8 mouse cellular contexts compared by ENCODE assay signal in the genomic region with DNA sequence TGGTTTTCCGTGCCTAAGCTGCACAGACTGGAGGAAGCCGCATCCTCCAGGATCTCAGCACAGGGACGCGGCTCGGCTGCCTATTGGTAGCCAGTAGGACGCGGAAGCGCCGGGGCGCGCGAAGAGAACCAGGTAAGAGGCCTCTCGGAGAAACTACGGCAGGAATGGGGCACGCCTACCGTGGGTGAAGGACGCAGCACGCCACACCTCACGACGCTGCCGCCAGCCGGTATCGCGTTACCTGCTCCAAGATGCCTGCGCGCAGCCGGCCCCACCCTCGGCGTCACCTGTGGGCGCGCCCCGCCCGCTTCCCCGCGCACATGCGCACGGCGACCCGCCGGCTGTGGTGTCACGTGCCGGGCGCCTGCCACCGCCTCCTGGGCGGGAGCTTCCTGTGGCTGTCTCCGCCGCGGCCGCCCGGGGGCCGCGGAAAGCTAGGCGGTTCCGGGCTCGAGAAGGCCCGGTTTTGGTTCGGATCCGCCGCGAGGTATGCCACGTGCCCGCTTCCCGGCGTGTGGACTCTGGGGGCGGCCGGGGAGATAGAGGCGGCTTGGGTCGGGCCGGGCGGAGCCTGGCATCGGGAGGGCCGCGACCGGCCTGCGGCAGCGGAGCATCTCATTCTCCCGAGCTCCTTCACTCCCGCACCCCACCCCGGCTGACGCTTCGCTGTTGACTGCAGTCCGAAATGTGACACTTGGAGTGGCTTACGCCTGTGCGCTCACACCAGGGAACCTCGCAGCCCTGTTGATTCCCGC. TPM values are rescaled to one million over a fixed set of nuclear protein-coding genes. Genes with fewer than 3 reads are reported as not detected.
A peak's percentile ranks its signal among the peaks of the same experiment; 100 is the strongest.
DNase-seq lines count a peak whose midpoint lies in the region; ATAC-seq lines count a peak whose summit lies in the region.

TSS of gene Cc2d1b (plus strand) at position 354 of the 755 bp plus-strand sequence.

- no peaks in the 10 kb centered on the region for H3K9me3 ChIP-seq in embryonic facial prominence, embryonic 13.5 days
- no peaks in the 10 kb centered on the region for H3K9me3 ChIP-seq in limb, embryonic 13.5 days
- no peaks in the 10 kb centered on the region for H3K9me3 ChIP-seq in midbrain, embryonic 16.5 days (replicated peaks; ENCODE audit: control insufficient read depth, low read length, poor library complexity, severe bottlenecking)

- WGBS in embryonic facial prominence, embryonic 13.5 days, result under 1% methylated on average over 86 of the region's 86 CpGs
- WGBS in limb, embryonic 13.5 days, result under 1% methylated on average over 86 of the region's 86 CpGs
- WGBS in midbrain, embryonic 16.5 days, result under 1% methylated on average over 80 of the region's 86 CpGs

- peak within 1 kb of the TSS; percentile 95 for H3K27ac ChIP-seq in embryonic facial prominence, embryonic 13.5 days
- H3K27ac ChIP-seq in limb, embryonic 13.5 days, result peak within 1 kb of the TSS; percentile 92
- H3K27ac ChIP-seq in midbrain, embryonic 16.5 days (ENCODE audit: low read length), result peak within 1 kb of the TSS; percentile 93

- H3K36me3 ChIP-seq in embryonic facial prominence, embryonic 13.5 days, result peaks cover 16% of the 10 kb centered on the region
- H3K36me3 ChIP-seq in limb, embryonic 13.5 days, result peaks cover 18% of the 10 kb centered on the region
- peaks cover 1% of the 10 kb centered on the region; the same call in 1 of the 2 replicates for H3K36me3 ChIP-seq in midbrain, embryonic 16.5 days (ENCODE audit: control insufficient read depth, insufficient read depth, low read length)

- peaks cover 16% of the 10 kb centered on the region for H3K4me1 ChIP-seq in embryonic facial prominence, embryonic 13.5 days
- peaks cover 15% of the 10 kb centered on the region for H3K4me1 ChIP-seq in limb, embryonic 13.5 days
- peaks cover 14% of the 10 kb centered on the region for H3K4me1 ChIP-seq in midbrain, embryonic 16.5 days (ENCODE audit: control insufficient read depth, insufficient read depth, low read length)

- peak within 1 kb of the TSS; percentile 71 for H3K4me3 ChIP-seq in embryonic facial prominence, embryonic 13.5 days
- H3K4me3 ChIP-seq in limb, embryonic 13.5 days, result peak within 1 kb of the TSS; percentile 78
- peak within 1 kb of the TSS; percentile 68 for H3K4me3 ChIP-seq in midbrain, embryonic 16.5 days (ENCODE audit: low read depth, low read length)

- H3K27me3 ChIP-seq in embryonic facial prominence, embryonic 13.5 days, result no peaks in the 10 kb centered on the region
- H3K27me3 ChIP-seq in limb, embryonic 13.5 days, result no peaks in the 10 kb centered on the region
- no peaks in the 10 kb centered on the region for H3K27me3 ChIP-seq in midbrain, embryonic 16.5 days (ENCODE audit: control insufficient read depth, insufficient read depth, low read depth, low read length)

- peak; percentile 93 for ATAC-seq in embryonic facial prominence, embryonic 13.5 days (ENCODE audit: insufficient number of reproducible peaks, insufficient read depth, low FRiP score, low TSS enrichment, low read depth)
- peak; percentile 95 for ATAC-seq in limb, embryonic 13.5 days (ENCODE audit: low FRiP score, low read depth)
- ATAC-seq in midbrain, embryonic 16.5 days, result peak; percentile 94

- peak within 1 kb of the TSS; percentile 88 for H3K9ac ChIP-seq in embryonic facial prominence, embryonic 13.5 days
- peak within 1 kb of the TSS; percentile 95 for H3K9ac ChIP-seq in limb, embryonic 13.5 days
- H3K9ac ChIP-seq in midbrain, embryonic 16.5 days (ENCODE audit: low read depth, low read length), result peak within 1 kb of the TSS; percentile 93

- H3K4me2 ChIP-seq in embryonic facial prominence, embryonic 13.5 days, result peak within 1 kb of the TSS; percentile 76
- H3K4me2 ChIP-seq in limb, embryonic 13.5 days (replicated peaks), result peak within 1 kb of the TSS; percentile 86
- H3K4me2 ChIP-seq in midbrain, embryonic 16.5 days (ENCODE audit: low read length), result peak within 1 kb of the TSS; percentile 88

- DNase-seq in 3134 (ENCODE audit: extremely low read depth, insufficient read length, low spot score), result peak; percentile 94
- peak; percentile 91 to 96 for DNase-seq in adrenal gland, postnatal 36 days
- peak; percentile 88 to 93 for DNase-seq in heart, adult 18-20 months
- DNase-seq in kidney, adult 8-10 months, result peak; percentile 93 to 95
- DNase-seq in spleen, postnatal 10 days (ENCODE audit: low spot score in 2 of 2), result peak; percentile 78 to 91

RNA-seq across cellular contexts. Expression of gene Cc2d1b, which starts in this region (rescaled TPM):
- 10 to 100 TPM; 34.3 to 50.1 TPM for total RNA-seq in adrenal gland, postnatal 36 days (2021)
- polyA plus RNA-seq in embryonic facial prominence, embryonic 13.5 days (2015; fragmentation: Nextera tagmentation; extraction: Ambion mirVana), result 34.5 and 37.2 TPM in 2 replicates
- total RNA-seq in heart, adult 18-20 months (2021), result 10 to 100 TPM; 13.0 to 15.4 TPM
- 30.0 and 33.0 TPM in 2 replicates for polyA plus RNA-seq in limb, embryonic 13.5 days (2015; fragmentation: Nextera tagmentation; extraction: Ambion mirVana)
- 19.3 and 21.0 TPM in 2 replicates for polyA plus RNA-seq in midbrain, embryonic 16.5 days (2015; fragmentation: Nextera tagmentation; extraction: Ambion mirVana)

Comparison
In these comparisons a context has a peak if more than half of its experiments do, and no peak if none do; other contexts are left out.
1. Peak in every context shown above with its lines: DNase-seq, ATAC-seq, H3K4me3 ChIP-seq and H3K27ac ChIP-seq.